Mouse (Mus musculus): ENCODE measurements at regions not wholly inside any gene's neighbourhood (a gene's known extent, or its start where the extent isn't known, plus 50 kb on each side); places are given as distances from the start of the nearest gene placed in this dataset.
A peak's percentile ranks its signal among the peaks of the same experiment; 100 is the strongest.

DNA sequence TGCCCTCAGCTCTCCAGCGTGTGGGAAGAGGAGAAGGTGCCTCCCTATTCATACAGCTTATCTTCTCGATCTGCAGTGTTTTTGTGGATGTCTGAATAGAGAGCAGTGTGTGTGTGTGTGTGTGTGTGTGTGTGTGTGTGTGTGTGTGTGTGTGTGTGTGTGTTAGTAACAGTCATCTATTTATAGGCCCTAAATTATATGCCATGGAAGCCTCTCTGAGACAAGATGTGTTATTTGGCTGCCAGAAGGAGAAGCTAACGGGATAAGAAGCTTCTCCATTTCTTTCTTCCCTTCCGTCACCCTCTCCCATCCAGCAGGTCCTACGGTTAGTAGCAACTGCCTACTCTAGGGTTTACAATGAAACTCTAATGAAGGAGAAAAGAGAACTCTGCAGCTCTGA is 270.3 kb downstream of the Emp1 start:
- WGBS: 80% methylated on average over 5 of the region's 5 CpGs
- TF ChIP-seq EP300 (optimal IDR thresholded peaks at IDR 0.05) (no peak), CTCF (IDR thresholded peaks at IDR 0.05; ENCODE audit: low read depth) (no peak)
- no peak overlapping the region for H3K4me3 ChIP-seq (ENCODE audit: low read depth, low read length)
- ATAC-seq (ENCODE audit: low FRiP score, low TSS enrichment) (no peak), DNase-seq (ENCODE audit: low spot score) (no peak)
- no peak overlapping the region for H3K4me2 ChIP-seq (replicated peaks; ENCODE audit: low read depth)
- no peak overlapping the region for H3K9ac ChIP-seq (ENCODE audit: low read length)
- no peaks in the 10 kb centered on the region for H3K4me1 ChIP-seq (replicated peaks; ENCODE audit: control insufficient read depth, insufficient read depth)
- no peaks in the 10 kb centered on the region for H3K27me3 ChIP-seq (ENCODE audit: control insufficient read depth, insufficient read depth, low read length)
- H3K27ac ChIP-seq (replicated peaks): no peak overlapping the region
- no peaks in the 10 kb centered on the region for H3K36me3 ChIP-seq (ENCODE audit: control insufficient read depth, insufficient read depth, low read length)
- no peaks in the 10 kb centered on the region for H3K9me3 ChIP-seq (ENCODE audit: control insufficient read depth, low read length)

DNA sequence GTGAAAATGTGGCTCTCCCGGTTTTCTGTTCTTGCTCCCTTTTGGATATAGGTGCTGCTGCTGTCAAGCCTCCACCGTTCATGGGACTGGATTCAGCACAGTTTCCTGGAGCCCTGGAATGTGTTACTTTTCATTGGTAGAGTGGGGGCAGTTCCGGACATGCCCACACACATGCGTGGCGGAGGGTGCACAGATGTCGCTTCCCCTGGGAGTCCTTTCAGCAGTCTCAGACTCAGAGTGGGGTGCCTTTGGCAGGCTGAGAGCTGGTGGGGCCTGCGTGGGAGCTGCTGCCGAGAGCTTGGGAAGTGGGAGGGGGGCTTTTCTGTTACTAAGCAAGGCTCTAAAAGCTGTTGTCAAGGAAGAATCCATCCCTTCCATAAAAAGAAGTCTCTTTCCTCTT is 274.3 kb downstream of the Emp1 start:
- Histone ChIP-seq H3K4me2 (replicated peaks; ENCODE audit: low read depth) (no peak overlapping the region), H3K27ac (replicated peaks) (no peak overlapping the region), H3K27me3 (ENCODE audit: control insufficient read depth, insufficient read depth, low read length) (no peaks in the 10 kb centered on the region), H3K9ac (ENCODE audit: low read length) (no peak overlapping the region), H3K9me3 (ENCODE audit: control insufficient read depth, low read length) (no peaks in the 10 kb centered on the region), H3K4me3 (ENCODE audit: low read depth, low read length) (no peak overlapping the region), H3K4me1 (replicated peaks; ENCODE audit: control insufficient read depth, insufficient read depth) (no peaks in the 10 kb centered on the region), H3K36me3 (ENCODE audit: control insufficient read depth, insufficient read depth, low read length) (no peaks in the 10 kb centered on the region)
- DNase-seq (ENCODE audit: low spot score): no peak
- WGBS: 60% methylated on average over 8 of the region's 8 CpGs
- no peak for ATAC-seq (ENCODE audit: low FRiP score, low TSS enrichment)
- TF ChIP-seq CTCF (IDR thresholded peaks at IDR 0.05; ENCODE audit: low read depth) (no peak), EP300 (optimal IDR thresholded peaks at IDR 0.05) (no peak)

DNA sequence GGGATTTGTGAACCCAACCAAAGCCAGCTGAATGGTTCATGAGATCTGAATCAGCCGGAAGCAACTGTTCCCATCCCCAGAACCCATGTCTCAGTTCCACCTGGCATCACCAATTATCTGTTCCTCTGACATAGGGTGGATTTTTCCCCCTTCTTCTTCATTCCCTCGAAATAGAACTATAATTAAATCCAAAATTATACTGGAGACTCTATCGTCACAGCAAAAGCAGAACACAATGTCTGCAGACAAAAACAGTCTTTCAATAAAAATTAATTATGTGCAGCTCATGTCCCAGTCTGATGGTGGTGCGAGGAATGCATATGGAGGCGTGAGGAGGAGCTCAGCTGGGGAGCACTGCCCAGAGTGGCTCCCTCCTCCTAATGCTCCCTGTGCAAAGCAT is 280.4 kb downstream of the Emp1 start:
- Histone ChIP-seq H3K9ac (ENCODE audit: low read length) (no peak overlapping the region), H3K4me1 (replicated peaks; ENCODE audit: control insufficient read depth, insufficient read depth) (no peaks in the 10 kb centered on the region), H3K27ac (replicated peaks) (no peak overlapping the region), H3K9me3 (ENCODE audit: control insufficient read depth, low read length) (no peaks in the 10 kb centered on the region), H3K4me2 (replicated peaks; ENCODE audit: low read depth) (no peak overlapping the region), H3K4me3 (ENCODE audit: low read depth, low read length) (no peak overlapping the region), H3K36me3 (ENCODE audit: control insufficient read depth, insufficient read depth, low read length) (no peaks in the 10 kb centered on the region), H3K27me3 (ENCODE audit: control insufficient read depth, insufficient read depth, low read length) (no peaks in the 10 kb centered on the region)
- ATAC-seq (ENCODE audit: low FRiP score, low TSS enrichment) (no peak), DNase-seq (ENCODE audit: low spot score) (no peak)
- TF ChIP-seq EP300 (optimal IDR thresholded peaks at IDR 0.05) (no peak), CTCF (IDR thresholded peaks at IDR 0.05; ENCODE audit: low read depth) (no peak)
- WGBS: 87% methylated on average over 5 of the region's 5 CpGs

DNA sequence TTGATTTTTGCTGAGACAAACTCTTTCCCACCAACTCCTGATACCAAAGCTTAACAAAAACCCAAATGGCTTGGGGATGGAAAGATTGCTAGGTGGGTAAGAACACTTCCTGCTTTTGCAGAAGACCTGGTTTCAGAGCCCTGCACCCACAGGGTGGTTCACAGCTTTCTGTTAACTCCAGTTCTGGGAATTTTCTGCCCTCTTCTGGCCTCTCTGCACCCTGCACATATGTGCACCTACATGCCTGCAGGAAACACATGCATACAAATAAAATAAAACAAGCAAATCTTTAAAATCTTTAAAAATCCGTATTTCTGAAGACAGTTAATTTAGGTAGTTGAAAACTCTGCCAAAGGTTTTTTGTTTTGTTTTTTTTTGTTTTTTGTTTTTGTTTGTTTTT is 283.8 kb downstream of the Emp1 start:
- 79% methylated on average over 1 of the region's 1 CpGs for WGBS
- Histone ChIP-seq H3K4me1 (replicated peaks; ENCODE audit: control insufficient read depth, insufficient read depth) (no peaks in the 10 kb centered on the region), H3K4me2 (replicated peaks; ENCODE audit: low read depth) (no peak overlapping the region), H3K27ac (replicated peaks) (no peak overlapping the region), H3K36me3 (ENCODE audit: control insufficient read depth, insufficient read depth, low read length) (no peaks in the 10 kb centered on the region), H3K27me3 (ENCODE audit: control insufficient read depth, insufficient read depth, low read length) (no peaks in the 10 kb centered on the region), H3K4me3 (ENCODE audit: low read depth, low read length) (no peak overlapping the region), H3K9me3 (ENCODE audit: control insufficient read depth, low read length) (no peaks in the 10 kb centered on the region), H3K9ac (ENCODE audit: low read length) (no peak overlapping the region)
- DNase-seq (ENCODE audit: low spot score): no peak
- no peak for ATAC-seq (ENCODE audit: low FRiP score, low TSS enrichment)
- TF ChIP-seq EP300 (optimal IDR thresholded peaks at IDR 0.05) (no peak), CTCF (IDR thresholded peaks at IDR 0.05; ENCODE audit: low read depth) (0 out of 2 replicates have a peak, but pooled peaks have one; percentile 6)

DNA sequence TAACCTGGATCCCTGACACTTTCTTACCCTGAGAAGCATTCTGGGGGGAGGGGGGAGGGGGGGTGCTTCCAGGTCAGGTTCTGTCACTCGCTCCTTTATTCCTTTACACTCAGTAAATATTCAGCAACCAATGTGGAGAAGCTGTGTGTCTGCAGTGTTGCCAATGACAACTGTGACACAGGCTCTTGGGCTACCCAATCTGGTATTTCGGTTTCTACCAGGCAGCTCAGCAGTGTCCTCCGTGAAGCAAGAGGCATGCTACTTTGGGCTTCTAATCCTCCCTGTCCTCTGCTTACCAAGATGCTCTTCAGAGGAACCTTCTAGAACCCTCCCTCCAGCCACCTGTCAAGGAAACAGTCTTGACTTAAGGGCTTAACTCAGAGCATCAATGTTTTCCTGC is 290.7 kb downstream of the Emp1 start:
- no peak for ATAC-seq (ENCODE audit: low FRiP score, low TSS enrichment)

DNA sequence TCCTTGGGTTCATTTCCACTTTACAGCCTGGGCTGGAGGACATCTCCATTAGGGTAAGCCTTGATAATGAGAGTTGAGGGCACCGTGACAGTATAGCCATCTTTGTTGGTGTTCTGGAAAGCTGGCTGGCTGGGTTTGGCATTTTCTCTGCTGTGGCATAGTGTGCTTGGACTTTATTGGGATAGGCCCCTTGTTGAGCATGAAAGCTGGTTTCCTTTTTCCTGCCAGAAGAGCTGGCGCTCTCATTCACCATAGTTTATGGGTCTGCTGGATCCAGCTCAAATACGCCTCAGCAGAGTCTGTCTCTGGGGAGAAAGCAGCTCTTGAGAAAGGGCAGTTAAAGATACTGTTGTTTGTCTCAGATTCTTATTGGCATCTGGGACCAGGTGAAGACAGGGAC is 300.0 kb downstream of the Emp1 start:
- no peaks in the 10 kb centered on the region for H3K36me3 ChIP-seq (ENCODE audit: control insufficient read depth, insufficient read depth, low read length)
- no peaks in the 10 kb centered on the region for H3K4me1 ChIP-seq (replicated peaks; ENCODE audit: control insufficient read depth, insufficient read depth)
- WGBS: 83% methylated on average over 3 of the region's 3 CpGs

More for the DNA sequence above, 290.7 kb downstream of the Emp1 start:
- Histone ChIP-seq H3K4me2 (replicated peaks; ENCODE audit: low read depth) (no peak overlapping the region), H3K27ac (replicated peaks) (no peak overlapping the region), H3K4me1 (replicated peaks; ENCODE audit: control insufficient read depth, insufficient read depth) (no peaks in the 10 kb centered on the region), H3K27me3 (ENCODE audit: control insufficient read depth, insufficient read depth, low read length) (no peaks in the 10 kb centered on the region), H3K9me3 (ENCODE audit: control insufficient read depth, low read length) (no peaks in the 10 kb centered on the region), H3K36me3 (ENCODE audit: control insufficient read depth, insufficient read depth, low read length) (no peaks in the 10 kb centered on the region), H3K9ac (ENCODE audit: low read length) (no peak overlapping the region), H3K4me3 (ENCODE audit: low read depth, low read length) (no peak overlapping the region)
- no peak for DNase-seq (ENCODE audit: low spot score)
- 71% methylated on average over 3 of the region's 3 CpGs for WGBS
- TF ChIP-seq CTCF (IDR thresholded peaks at IDR 0.05; ENCODE audit: low read depth) (no peak), EP300 (optimal IDR thresholded peaks at IDR 0.05) (no peak)

More for the DNA sequence above, 300.0 kb downstream of the Emp1 start:
- no peak overlapping the region for H3K9ac ChIP-seq (ENCODE audit: low read length)
- no peaks in the 10 kb centered on the region for H3K27me3 ChIP-seq (ENCODE audit: control insufficient read depth, insufficient read depth, low read length)
- no peak overlapping the region for H3K4me3 ChIP-seq (ENCODE audit: low read depth, low read length)
- H3K4me2 ChIP-seq (replicated peaks; ENCODE audit: low read depth): no peak overlapping the region
- H3K27ac ChIP-seq (replicated peaks): no peak overlapping the region
- ATAC-seq (ENCODE audit: low FRiP score, low TSS enrichment) (no peak), DNase-seq (ENCODE audit: low spot score) (no peak)
- no peak for TF ChIP-seq EP300 (optimal IDR thresholded peaks at IDR 0.05)
- TF ChIP-seq CTCF (IDR thresholded peaks at IDR 0.05; ENCODE audit: low read depth): no peak
- no peaks in the 10 kb centered on the region for H3K9me3 ChIP-seq (ENCODE audit: control insufficient read depth, low read length)

All from stomach, postnatal 0 days (tissue).